Mouse (Mus musculus): ENCODE results near the gene Ggt7. TPM values are rescaled to one million over a fixed set of nuclear protein-coding genes. Genes with fewer than 3 reads are reported as not detected.
A peak's percentile ranks its signal among the peaks of the same experiment; 100 is the strongest.

Ggt7 gene
- polyA plus RNA-seq, 1 experiment from 2014 or later, result 0.25 TPM

- peak; percentile 72 for DNase-seq
Measured at GRCm38 (mm10) chr2:155514666-155515065, 3.4 kb downstream of the Ggt7 start.

GRCm38 (mm10) chr2:155513543-155513942, 4.5 kb downstream of the Ggt7 start:
- Histone ChIP-seq H3K27ac (ENCODE audit: low read depth) (no peak overlapping the region), H3K9ac (replicated peaks) (no peak overlapping the region), H3K4me3 (ENCODE audit: low read depth, low read length) (no peak overlapping the region), H3K4me1 (ENCODE audit: insufficient read depth) (peaks cover 12% of the 10 kb centered on the region; the same call in 1 of the 2 replicates), H3K27me3 (ENCODE audit: insufficient read depth, low read length) (peaks cover 28% of the 10 kb centered on the region), H3K9me3 (ENCODE audit: low read length) (no peaks in the 10 kb centered on the region), H3K4me2 (ENCODE audit: low read depth, low read length) (no peak overlapping the region), H3K36me3 (replicated peaks; ENCODE audit: insufficient read depth, low read length) (no peaks in the 10 kb centered on the region)
- WGBS (ENCODE audit: insufficient replicate concordance), result 42% methylated on average over 5 of the region's 5 CpGs
- DNase-seq (no peak), ATAC-seq (no peak)
- TF ChIP-seq CTCF (IDR thresholded peaks at IDR 0.05; ENCODE audit: low read depth) (no peak), EP300 (IDR thresholded peaks at IDR 0.05; ENCODE audit: low read depth) (no peak)

More at GRCm38 (mm10) chr2:155514666-155515065, 3.4 kb downstream of the Ggt7 start:
- peak overlapping the region; percentile 6; the same call in 1 of the 2 replicates for H3K4me3 ChIP-seq (ENCODE audit: low read depth, low read length)
- 2% methylated on average over 23 of the region's 23 CpGs for WGBS (ENCODE audit: insufficient replicate concordance)
- H3K9ac ChIP-seq (replicated peaks), result no peak overlapping the region
- H3K4me1 ChIP-seq (ENCODE audit: insufficient read depth), result peaks cover 12% of the 10 kb centered on the region; the same call in 1 of the 2 replicates
- no peaks in the 10 kb centered on the region for H3K36me3 ChIP-seq (replicated peaks; ENCODE audit: insufficient read depth, low read length)
- H3K4me2 ChIP-seq (ENCODE audit: low read depth, low read length), result peak overlapping the region; percentile 52
- H3K27me3 ChIP-seq (ENCODE audit: insufficient read depth, low read length), result peaks cover 28% of the 10 kb centered on the region
- no peak overlapping the region for H3K27ac ChIP-seq (ENCODE audit: low read depth)
- ATAC-seq, result no peak
- H3K9me3 ChIP-seq (ENCODE audit: low read length), result no peaks in the 10 kb centered on the region
- TF ChIP-seq EP300 (IDR thresholded peaks at IDR 0.05; ENCODE audit: low read depth) (no peak), CTCF (IDR thresholded peaks at IDR 0.05; ENCODE audit: low read depth) (peak; percentile 55)

GRCm38 (mm10) chr2:155512479-155512878, 5.6 kb downstream of the Ggt7 start:
- DNase-seq, result peak; percentile 59
- 49% methylated on average over 4 of the region's 4 CpGs for WGBS (ENCODE audit: insufficient replicate concordance)

GRCm38 (mm10) chr2:155507721-155508470, 10.1 kb downstream of the Ggt7 start:
- DNase-seq (no peak), ATAC-seq (no peak)
- no peaks in the 10 kb centered on the region for H3K36me3 ChIP-seq (replicated peaks; ENCODE audit: insufficient read depth, low read length)
- H3K27ac ChIP-seq (ENCODE audit: low read depth), result no peak overlapping the region
- H3K4me1 ChIP-seq (ENCODE audit: insufficient read depth), result no peaks in the 10 kb centered on the region
- H3K4me2 ChIP-seq (ENCODE audit: low read depth, low read length), result no peak overlapping the region
- 76% methylated on average over 10 of the region's 10 CpGs for WGBS (ENCODE audit: insufficient replicate concordance)
- H3K4me3 ChIP-seq (ENCODE audit: low read depth, low read length), result no peak overlapping the region
- no peak overlapping the region for H3K9ac ChIP-seq (replicated peaks)
- no peaks in the 10 kb centered on the region for H3K9me3 ChIP-seq (ENCODE audit: low read length)
- TF ChIP-seq CTCF (IDR thresholded peaks at IDR 0.05; ENCODE audit: low read depth) (no peak), EP300 (IDR thresholded peaks at IDR 0.05; ENCODE audit: low read depth) (no peak)
- peaks cover 4% of the 10 kb centered on the region; the same call in 1 of the 2 replicates for H3K27me3 ChIP-seq (ENCODE audit: insufficient read depth, low read length)

More at GRCm38 (mm10) chr2:155512479-155512878, 5.6 kb downstream of the Ggt7 start:
- ATAC-seq, result no peak
- Histone ChIP-seq H3K27ac (ENCODE audit: low read depth) (no peak overlapping the region), H3K9me3 (ENCODE audit: low read length) (no peaks in the 10 kb centered on the region), H3K4me1 (ENCODE audit: insufficient read depth) (peaks cover 11% of the 10 kb centered on the region; the same call in 1 of the 2 replicates), H3K4me2 (ENCODE audit: low read depth, low read length) (no peak overlapping the region), H3K36me3 (replicated peaks; ENCODE audit: insufficient read depth, low read length) (no peaks in the 10 kb centered on the region), H3K27me3 (ENCODE audit: insufficient read depth, low read length) (peaks cover 28% of the 10 kb centered on the region), H3K9ac (replicated peaks) (no peak overlapping the region), H3K4me3 (ENCODE audit: low read depth, low read length) (no peak overlapping the region)
- TF ChIP-seq EP300 (IDR thresholded peaks at IDR 0.05; ENCODE audit: low read depth), result no peak
- TF ChIP-seq CTCF (IDR thresholded peaks at IDR 0.05; ENCODE audit: low read depth), result peak; percentile 84

- H3K36me3 ChIP-seq (replicated peaks; ENCODE audit: insufficient read depth, low read length), result no peaks in the 10 kb centered on the region
- 77% methylated on average over 9 of the region's 9 CpGs for WGBS (ENCODE audit: insufficient replicate concordance)
- no peaks in the 10 kb centered on the region for H3K9me3 ChIP-seq (ENCODE audit: low read length)
- no peak overlapping the region for H3K27ac ChIP-seq (ENCODE audit: low read depth)
- TF ChIP-seq CTCF (IDR thresholded peaks at IDR 0.05; ENCODE audit: low read depth) (no peak), EP300 (IDR thresholded peaks at IDR 0.05; ENCODE audit: low read depth) (no peak)
- ATAC-seq (no peak), DNase-seq (no peak)
- H3K4me1 ChIP-seq (ENCODE audit: insufficient read depth), result no peaks in the 10 kb centered on the region
- no peak overlapping the region for H3K9ac ChIP-seq (replicated peaks)
- no peak overlapping the region for H3K4me2 ChIP-seq (ENCODE audit: low read depth, low read length)
- no peaks in the 10 kb centered on the region for H3K27me3 ChIP-seq (ENCODE audit: insufficient read depth, low read length)
- no peak overlapping the region for H3K4me3 ChIP-seq (ENCODE audit: low read depth, low read length)
Measured at GRCm38 (mm10) chr2:155505811-155506210, 12.2 kb downstream of the Ggt7 start.

GRCm38 (mm10) chr2:155504440-155505355, 13.3 kb downstream of the Ggt7 start:
- no peaks in the 10 kb centered on the region for H3K36me3 ChIP-seq (replicated peaks; ENCODE audit: insufficient read depth, low read length)
- TF ChIP-seq EP300 (IDR thresholded peaks at IDR 0.05; ENCODE audit: low read depth), result no peak
- TF ChIP-seq CTCF (IDR thresholded peaks at IDR 0.05; ENCODE audit: low read depth), result no peak
- ATAC-seq (no peak), DNase-seq (no peak)
- H3K27ac ChIP-seq (ENCODE audit: low read depth), result no peak overlapping the region
- no peaks in the 10 kb centered on the region for H3K4me1 ChIP-seq (ENCODE audit: insufficient read depth)
- no peak overlapping the region for H3K4me2 ChIP-seq (ENCODE audit: low read depth, low read length)
- no peak overlapping the region for H3K4me3 ChIP-seq (ENCODE audit: low read depth, low read length)
- no peaks in the 10 kb centered on the region for H3K9me3 ChIP-seq (ENCODE audit: low read length)
- 60% methylated on average over 13 of the region's 13 CpGs for WGBS (ENCODE audit: insufficient replicate concordance)
- H3K27me3 ChIP-seq (ENCODE audit: insufficient read depth, low read length), result no peaks in the 10 kb centered on the region
- no peak overlapping the region for H3K9ac ChIP-seq (replicated peaks)
